Mouse (Mus musculus): Measurements from ENCODE around the gene Zfp988.
"Not testable (repeated sequence)": the region's sequence is repeated elsewhere in the genome, so short reads cannot be mapped to it uniquely, and the experiment has no call there.

GRCm38 (mm10) chr4:147302375-147302774, 3.1 kb upstream of the Zfp988 start:
- TF ChIP-seq POLR2A (IDR thresholded peaks at IDR 0.05; ENCODE audit: insufficient read depth, low read length); CTCF (IDR thresholded peaks at IDR 0.05; ENCODE audit: low read depth, low read length); EP300 (IDR thresholded peaks at IDR 0.05; ENCODE audit: insufficient read depth, low read depth, low read length): not testable (repeated sequence)
